Comparison of ENCODE assay signal across 23 mouse cellular contexts in genomic region chr14:33765767-33766166, GRCm38 (mm10).
"Had no signal": no experiment of that assay in that cellular context is flagged by ENCODE, and none has a peak within 500 bp of the region (broad histone marks: within the 10 kb centered on the region; RNA-seq: fewer than 3 reads in every experiment).

No protein-coding gene starts in this region.

- ATAC-seq: forebrain, postnatal 0 days; hindbrain, postnatal 0 days; intestine, embryonic 16.5 days had no signal

- DNase-seq: forebrain, postnatal 0 days; gastrocnemius, postnatal 14 days; gastrocnemius, postnatal 36 days; heart, adult 18-20 months; heart, postnatal 10 days; heart, postnatal 36 days; kidney, adult 11 months; kidney, adult 2 months; kidney, adult 9 months; kidney, postnatal 14 days; kidney, postnatal 36 days; layer of hippocampus, adult 9-11 months; layer of hippocampus, postnatal 36 days; left cerebral cortex, postnatal 4 days had no signal

- H3K4me1 ChIP-seq: heart, embryonic 10.5 days; heart, embryonic 12.5 days; hindbrain, embryonic 13.5 days; hindbrain, embryonic 15.5 days; kidney, embryonic 15.5 days had no signal

- H3K4me2 ChIP-seq: heart, embryonic 12.5 days; hindbrain, embryonic 13.5 days; hindbrain, embryonic 15.5 days; kidney, embryonic 15.5 days; limb, embryonic 13.5 days had no signal

- H3K36me3 ChIP-seq: heart, embryonic 10.5 days; heart, embryonic 12.5 days; hindbrain, embryonic 13.5 days; hindbrain, embryonic 15.5 days; kidney, embryonic 15.5 days; limb, embryonic 13.5 days had no signal

- H3K9me3 ChIP-seq: heart, embryonic 10.5 days; heart, embryonic 12.5 days; hindbrain, embryonic 13.5 days; hindbrain, embryonic 15.5 days; kidney, embryonic 15.5 days; limb, embryonic 13.5 days had no signal

- H3K9ac ChIP-seq: forebrain, postnatal 0 days; heart, embryonic 12.5 days; hindbrain, embryonic 13.5 days; hindbrain, embryonic 15.5 days; kidney, embryonic 15.5 days; limb, embryonic 13.5 days had no signal

- H3K27me3 ChIP-seq: heart, embryonic 12.5 days; hindbrain, embryonic 13.5 days; hindbrain, embryonic 15.5 days; kidney, embryonic 15.5 days; limb, embryonic 13.5 days had no signal

- H3K27ac ChIP-seq: heart, embryonic 10.5 days; hindbrain, embryonic 13.5 days; hindbrain, embryonic 15.5 days; hindbrain, postnatal 0 days; kidney, embryonic 15.5 days; kidney, postnatal 0 days; limb, embryonic 13.5 days had no signal

- H3K4me3 ChIP-seq: heart, embryonic 10.5 days; heart, embryonic 12.5 days; hindbrain, embryonic 13.5 days; hindbrain, embryonic 15.5 days; kidney, embryonic 15.5 days; limb, embryonic 13.5 days had no signal
